Mouse (Mus musculus) embryonic facial prominence, embryonic 15.5 days (tissue): ENCODE measurements at regions not wholly inside any gene's neighbourhood (a gene's known extent, or its start where the extent isn't known, plus 50 kb on each side); places are given as distances from the start of the nearest gene placed in this dataset.

ENCODE experiments used
- ATAC-seq: fragments of 200-750 bp; cut with Nextera tagmentation; 2 replicates; pipeline ENCODE4 v1.8.0; 2017; ENCODE audit warnings: low read depth, moderate TSS enrichment; ENCODE audit not compliant: insufficient number of reproducible peaks, low FRiP score, low TSS enrichment
- H3K27ac ChIP-seq: fragments of 300-500 bp; sonication (generic); replicated peaks from 2 replicates; pipeline ENCODE4 v1.5.1; 2015; ENCODE audit warnings: mild to moderate bottlenecking, inconsistent platforms
- H3K27me3 ChIP-seq: fragments of 300-500 bp; sonication (generic); 2 replicates; pipeline ENCODE4 v1.6.1; 2015; ENCODE audit warnings: inconsistent platforms
- H3K36me3 ChIP-seq: fragments of 300-500 bp; sonication (generic); 2 replicates; pipeline ENCODE4 v1.6.1; 2015; ENCODE audit warnings: mild to moderate bottlenecking, inconsistent platforms
- H3K4me1 ChIP-seq: fragments of 300-500 bp; sonication (generic); 2 replicates; pipeline ENCODE4 v1.6.1; 2015; ENCODE audit warnings: inconsistent platforms
- H3K4me2 ChIP-seq: fragments of 300-500 bp; sonication (generic); replicated peaks from 2 replicates; pipeline ENCODE4 v1.6.1; 2015; ENCODE audit warnings: mild to moderate bottlenecking, inconsistent platforms
- H3K4me3 ChIP-seq: fragments of 300-500 bp; sonication (generic); replicated peaks from 2 replicates; pipeline ENCODE4 v1.5.1; 2015; ENCODE audit warnings: mild to moderate bottlenecking, inconsistent platforms
- H3K9ac ChIP-seq: fragments of 300-500 bp; sonication (generic); 2 replicates; pipeline ENCODE4 v1.6.1; 2015; ENCODE audit warnings: inconsistent platforms
- H3K9me3 ChIP-seq: fragments of 300-500 bp; sonication (generic); replicated peaks from 2 replicates; pipeline ENCODE4 v1.6.1; 2016; ENCODE audit warnings: inconsistent platforms
- WGBS: fragments of 180-500 bp; shearing (Covaris S2); methylation state at CpG from one replicate; pipeline ENCODE4 v1.1.7; 2015; 5-methylcytosine and 5-hydroxymethylcytosine counted together

DNA sequence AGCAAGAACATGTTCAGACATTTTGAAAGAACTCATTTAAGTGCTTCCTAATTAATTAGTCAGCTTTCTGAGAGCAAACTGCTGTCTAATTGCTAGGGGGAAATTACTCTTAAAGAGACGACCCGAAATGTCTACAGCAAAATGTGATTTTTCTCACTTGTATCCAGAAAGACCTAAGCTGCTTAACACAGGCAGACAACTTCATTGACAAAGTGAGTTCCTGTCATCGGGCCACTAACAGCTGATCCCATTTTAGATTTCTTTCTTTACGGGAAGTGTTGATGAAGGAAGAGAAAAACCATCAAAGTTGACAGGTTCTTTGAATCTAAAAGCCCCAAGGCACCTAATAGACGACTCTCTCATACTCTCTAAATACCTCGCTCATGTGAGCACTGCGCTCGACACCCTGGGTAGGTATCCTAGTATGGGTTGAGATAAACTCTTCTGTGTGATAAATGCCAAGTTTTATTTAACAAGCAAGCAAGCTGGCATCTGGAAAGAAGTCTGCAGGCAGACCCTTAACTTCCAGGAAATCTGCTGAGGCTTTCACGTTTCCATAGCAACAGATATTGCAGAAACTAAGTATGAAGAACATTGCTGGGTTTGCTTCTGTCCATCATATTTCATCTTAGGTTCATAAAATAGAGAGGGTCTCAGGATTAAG lies 112.5 kb upstream of the Plxnc1 start:
- Histone ChIP-seq H3K4me3 (no peak overlapping the region), H3K9ac (no peak overlapping the region), H3K9me3 (no peaks in the 10 kb centered on the region), H3K4me1 (no peaks in the 10 kb centered on the region), H3K4me2 (no peak overlapping the region), H3K36me3 (no peaks in the 10 kb centered on the region), H3K27me3 (no peaks in the 10 kb centered on the region), H3K27ac (no peak overlapping the region)
- WGBS, result 55% methylated on average over 9 of the region's 9 CpGs
- ATAC-seq, result no peak

DNA sequence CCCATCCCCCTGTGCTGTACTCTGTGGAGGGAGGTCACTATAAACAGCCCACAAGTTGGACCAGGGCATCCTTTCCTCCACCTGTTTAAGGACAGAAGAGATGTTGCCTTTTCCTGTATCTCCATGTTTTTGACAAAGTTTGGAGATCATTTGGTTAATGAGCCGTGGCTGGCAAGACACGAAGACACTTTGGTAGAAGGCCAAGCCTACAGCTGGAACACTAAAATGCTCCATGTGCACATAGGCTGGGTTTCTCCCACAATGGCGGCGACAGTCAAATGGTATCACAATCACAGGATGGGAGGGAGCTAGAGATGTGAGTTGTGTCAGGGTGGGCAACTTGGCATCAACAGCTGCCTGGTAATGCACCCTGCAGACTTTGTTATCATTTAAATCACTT lies 111.9 kb upstream of the Plxnc1 start:
- Histone ChIP-seq H3K36me3 (no peaks in the 10 kb centered on the region), H3K4me2 (no peak overlapping the region), H3K9ac (no peak overlapping the region), H3K27ac (no peak overlapping the region), H3K4me3 (no peak overlapping the region), H3K9me3 (no peaks in the 10 kb centered on the region), H3K4me1 (no peaks in the 10 kb centered on the region), H3K27me3 (no peaks in the 10 kb centered on the region)
- 65% methylated on average over 4 of the region's 4 CpGs for WGBS
- ATAC-seq, result no peak

DNA sequence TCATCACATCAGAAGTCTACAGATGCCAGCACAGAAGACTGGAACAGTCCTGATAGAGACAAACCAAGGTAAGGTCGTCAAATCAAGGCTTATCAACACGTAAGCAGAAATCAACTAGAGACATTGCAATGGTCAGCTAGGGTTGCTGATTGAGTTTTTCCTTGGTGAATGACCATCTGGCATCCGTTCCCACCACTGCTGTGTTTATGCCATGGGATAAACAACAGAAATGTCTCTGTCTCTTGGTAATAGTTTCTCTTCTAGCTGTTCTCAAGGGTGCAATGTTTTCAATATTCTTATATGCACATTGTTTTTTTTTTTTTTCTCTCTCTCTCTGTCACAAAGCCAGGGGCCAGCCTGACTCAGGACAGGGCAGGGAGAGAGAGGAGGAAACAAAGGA lies 110.2 kb upstream of the Plxnc1 start:
- Histone ChIP-seq H3K9me3 (no peaks in the 10 kb centered on the region), H3K4me2 (no peak overlapping the region), H3K36me3 (no peaks in the 10 kb centered on the region), H3K9ac (no peak overlapping the region), H3K27ac (no peak overlapping the region), H3K4me3 (no peak overlapping the region), H3K4me1 (no peaks in the 10 kb centered on the region), H3K27me3 (no peaks in the 10 kb centered on the region)
- 90% methylated on average over 3 of the region's 3 CpGs for WGBS
- ATAC-seq, result no peak

DNA sequence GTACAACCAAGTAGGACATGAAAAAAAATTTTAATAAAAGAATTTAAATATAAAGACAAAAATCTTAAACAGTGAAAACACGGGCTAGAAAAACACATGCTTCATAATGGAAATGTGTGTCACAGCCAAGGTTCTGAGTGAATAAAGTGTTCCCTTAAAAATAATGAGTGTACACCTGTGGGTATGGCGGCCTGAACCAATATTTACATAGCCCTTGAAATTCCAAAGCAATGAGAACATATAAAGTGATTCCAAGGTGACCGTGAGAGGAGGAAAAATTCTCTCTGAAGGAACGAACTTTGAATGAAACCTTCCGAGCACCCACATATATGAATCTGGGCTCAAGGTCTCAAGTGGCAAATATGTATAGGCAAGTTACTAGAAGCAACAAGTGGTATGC lies 104.2 kb upstream of the Plxnc1 start:
- ATAC-seq, result no peak
- Histone ChIP-seq H3K27ac (no peak overlapping the region), H3K36me3 (no peaks in the 10 kb centered on the region), H3K9ac (no peak overlapping the region), H3K27me3 (no peaks in the 10 kb centered on the region), H3K4me2 (no peak overlapping the region), H3K4me1 (no peaks in the 10 kb centered on the region), H3K9me3 (no peaks in the 10 kb centered on the region), H3K4me3 (no peak overlapping the region)
- WGBS, result 82% methylated on average over 5 of the region's 5 CpGs

DNA sequence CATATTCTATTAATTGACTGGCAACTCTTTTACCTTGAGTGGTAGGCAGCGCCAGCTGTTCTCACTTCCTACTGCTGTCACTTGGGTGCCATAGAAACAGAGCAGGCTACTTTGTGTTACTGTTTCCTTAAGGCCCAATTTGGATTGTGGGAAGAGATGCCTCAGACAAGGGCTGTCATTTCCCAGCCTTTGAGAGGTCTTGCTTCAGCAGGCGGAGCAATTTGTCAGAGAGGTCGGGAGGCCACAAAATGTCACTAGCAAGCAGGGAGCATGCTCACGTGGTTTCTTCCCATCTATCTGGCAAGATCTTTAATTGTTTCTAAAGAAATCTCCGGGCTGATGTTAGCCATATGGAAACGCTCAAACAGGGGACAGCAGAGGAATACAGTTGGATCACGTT lies 99.3 kb upstream of the Plxnc1 start:
- Histone ChIP-seq H3K4me2 (no peak overlapping the region), H3K27me3 (no peaks in the 10 kb centered on the region), H3K4me3 (no peak overlapping the region), H3K27ac (no peak overlapping the region), H3K36me3 (no peaks in the 10 kb centered on the region), H3K9ac (no peak overlapping the region), H3K9me3 (no peaks in the 10 kb centered on the region), H3K4me1 (0 out of 2 replicates have a peak, but pooled peaks cover 9% of the 10 kb centered on the region)
- 24% methylated on average over 7 of the region's 7 CpGs for WGBS
- no peak for ATAC-seq

DNA sequence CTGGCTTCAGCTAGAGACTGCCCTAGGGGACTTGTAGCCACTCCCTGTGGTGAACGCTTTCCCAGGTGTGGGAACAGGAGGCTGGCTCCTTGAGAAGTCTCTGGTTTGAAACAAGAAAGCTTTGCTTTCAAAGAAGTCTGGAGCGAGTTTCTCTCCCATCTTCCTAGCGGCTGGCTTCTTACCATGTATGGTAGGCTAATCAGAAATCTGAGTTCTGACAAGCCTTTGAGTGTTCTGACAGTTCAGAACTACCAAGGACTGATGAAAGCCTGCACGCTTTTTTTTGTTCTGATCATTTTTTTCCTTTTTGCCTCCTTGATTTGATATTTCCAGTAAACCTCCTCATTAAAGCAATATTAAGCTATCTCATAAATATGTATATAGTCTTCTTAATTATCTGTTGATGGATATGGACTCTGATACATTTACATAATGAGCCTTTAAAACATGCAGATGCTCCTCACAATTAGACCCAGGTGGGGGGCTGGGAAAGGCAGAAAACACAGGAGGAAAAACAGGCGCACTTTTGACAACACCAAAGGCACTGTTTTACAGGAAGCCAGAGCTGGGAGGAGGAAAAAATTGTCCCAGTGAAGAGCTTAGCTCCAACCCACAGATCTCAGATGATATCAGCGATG lies 95.7 kb upstream of the Plxnc1 start:
- no peaks in the 10 kb centered on the region for H3K9me3 ChIP-seq
- no peak overlapping the region for H3K4me3 ChIP-seq
- no peaks in the 10 kb centered on the region for H3K27me3 ChIP-seq
- no peak overlapping the region for H3K4me2 ChIP-seq
- H3K9ac ChIP-seq, result no peak overlapping the region
- H3K36me3 ChIP-seq, result no peaks in the 10 kb centered on the region
- WGBS, result 34% methylated on average over 6 of the region's 6 CpGs
- H3K4me1 ChIP-seq, result peaks cover 11% of the 10 kb centered on the region; the same call in 1 of the 2 replicates
- no peak overlapping the region for H3K27ac ChIP-seq
- ATAC-seq, result no peak

DNA sequence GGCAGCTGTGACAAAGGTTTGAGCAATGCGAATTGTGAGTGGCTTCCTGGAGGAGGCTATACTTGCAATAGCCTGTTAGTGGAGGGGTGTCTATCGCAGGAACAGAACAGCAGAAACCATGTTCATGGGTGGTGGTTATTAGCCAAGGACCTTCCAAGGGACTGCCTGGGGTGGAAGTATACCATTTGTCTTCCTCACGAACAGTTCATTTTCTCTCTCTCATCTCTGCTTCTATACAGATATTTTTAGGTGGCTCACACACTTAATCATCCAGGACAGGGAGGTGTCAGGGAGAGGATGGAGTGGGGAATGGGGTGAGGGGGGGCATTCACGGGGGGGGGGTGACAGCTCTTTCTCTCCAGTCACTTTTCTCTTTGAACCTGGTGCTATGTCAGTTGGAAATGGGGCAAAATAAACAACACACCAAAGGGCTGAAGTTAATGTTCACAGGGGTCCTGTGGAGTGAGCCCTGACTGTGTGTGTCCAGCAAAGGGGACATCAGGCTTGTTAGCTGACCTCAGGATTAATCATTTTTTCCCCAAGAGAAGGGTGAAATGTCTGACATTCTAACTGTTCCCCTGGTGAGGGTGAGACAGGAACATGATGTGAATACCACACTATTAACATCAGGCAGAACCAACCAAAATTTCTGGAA lies 91.5 kb upstream of the Plxnc1 start:
- no peak overlapping the region for H3K4me2 ChIP-seq
- H3K9ac ChIP-seq, result no peak overlapping the region
- H3K9me3 ChIP-seq, result no peaks in the 10 kb centered on the region
- peaks cover 16% of the 10 kb centered on the region; the same call in 1 of the 2 replicates for H3K4me1 ChIP-seq
- ATAC-seq, result no peak
- no peaks in the 10 kb centered on the region for H3K27me3 ChIP-seq
- H3K36me3 ChIP-seq, result no peaks in the 10 kb centered on the region
- WGBS, result 75% methylated on average over 4 of the region's 4 CpGs
- no peak overlapping the region for H3K4me3 ChIP-seq
- H3K27ac ChIP-seq, result no peak overlapping the region

DNA sequence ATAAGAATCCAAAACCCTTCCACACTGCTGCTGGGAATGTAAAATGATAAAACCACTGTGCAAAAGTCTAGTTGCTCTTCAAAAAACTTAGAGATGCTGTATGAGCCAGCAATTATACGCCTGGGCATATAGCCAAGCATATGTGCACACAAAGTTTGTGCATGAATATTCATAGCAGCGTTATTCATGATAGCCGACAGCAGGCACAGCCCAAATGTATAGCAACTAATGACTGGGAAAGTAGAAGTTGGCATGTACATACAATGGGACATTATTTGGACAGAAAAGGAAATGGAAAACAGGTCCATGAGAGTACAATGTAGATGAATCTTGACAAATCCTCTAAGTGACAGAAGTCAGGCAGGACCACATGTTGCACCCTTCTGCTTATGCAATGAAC lies 90.7 kb upstream of the Plxnc1 start:
- H3K4me1 ChIP-seq, result peaks cover 13% of the 10 kb centered on the region; the same call in 1 of the 2 replicates
- no peaks in the 10 kb centered on the region for H3K9me3 ChIP-seq
- H3K4me3 ChIP-seq, result no peak overlapping the region
- no peak overlapping the region for H3K27ac ChIP-seq
- WGBS, result 36% methylated on average over 3 of the region's 3 CpGs
- H3K4me2 ChIP-seq, result no peak overlapping the region
- no peaks in the 10 kb centered on the region for H3K36me3 ChIP-seq
- ATAC-seq, result no peak
- no peaks in the 10 kb centered on the region for H3K27me3 ChIP-seq
- H3K9ac ChIP-seq, result no peak overlapping the region

DNA sequence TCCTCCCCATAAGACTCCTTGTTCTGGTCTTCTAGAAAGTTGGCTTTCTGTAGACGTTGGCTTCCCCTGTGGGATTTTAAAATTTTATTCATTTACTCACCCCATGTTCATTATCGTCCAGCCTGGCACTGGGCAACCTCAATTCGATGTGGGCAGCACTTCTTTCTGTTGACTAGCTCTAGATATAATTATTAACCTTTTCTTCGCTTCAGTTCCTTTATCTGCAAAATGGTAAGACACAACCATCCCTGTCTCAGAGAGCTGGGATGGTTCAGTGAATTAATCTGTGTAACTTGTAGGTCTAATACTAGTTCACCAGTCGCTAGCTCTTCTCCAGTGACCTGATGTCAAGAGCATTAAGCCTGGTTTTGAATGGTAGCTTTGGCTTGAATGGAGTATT lies 89.9 kb upstream of the Plxnc1 start:
- H3K9ac ChIP-seq, result no peak overlapping the region
- ATAC-seq, result no peak
- peaks cover 10% of the 10 kb centered on the region; the same call in 1 of the 2 replicates for H3K4me1 ChIP-seq
- H3K9me3 ChIP-seq, result no peaks in the 10 kb centered on the region
- no peak overlapping the region for H3K4me3 ChIP-seq
- no peak overlapping the region for H3K27ac ChIP-seq
- WGBS, result 83% methylated on average over 5 of the region's 5 CpGs
- no peaks in the 10 kb centered on the region for H3K27me3 ChIP-seq
- H3K4me2 ChIP-seq, result no peak overlapping the region
- H3K36me3 ChIP-seq, result no peaks in the 10 kb centered on the region

DNA sequence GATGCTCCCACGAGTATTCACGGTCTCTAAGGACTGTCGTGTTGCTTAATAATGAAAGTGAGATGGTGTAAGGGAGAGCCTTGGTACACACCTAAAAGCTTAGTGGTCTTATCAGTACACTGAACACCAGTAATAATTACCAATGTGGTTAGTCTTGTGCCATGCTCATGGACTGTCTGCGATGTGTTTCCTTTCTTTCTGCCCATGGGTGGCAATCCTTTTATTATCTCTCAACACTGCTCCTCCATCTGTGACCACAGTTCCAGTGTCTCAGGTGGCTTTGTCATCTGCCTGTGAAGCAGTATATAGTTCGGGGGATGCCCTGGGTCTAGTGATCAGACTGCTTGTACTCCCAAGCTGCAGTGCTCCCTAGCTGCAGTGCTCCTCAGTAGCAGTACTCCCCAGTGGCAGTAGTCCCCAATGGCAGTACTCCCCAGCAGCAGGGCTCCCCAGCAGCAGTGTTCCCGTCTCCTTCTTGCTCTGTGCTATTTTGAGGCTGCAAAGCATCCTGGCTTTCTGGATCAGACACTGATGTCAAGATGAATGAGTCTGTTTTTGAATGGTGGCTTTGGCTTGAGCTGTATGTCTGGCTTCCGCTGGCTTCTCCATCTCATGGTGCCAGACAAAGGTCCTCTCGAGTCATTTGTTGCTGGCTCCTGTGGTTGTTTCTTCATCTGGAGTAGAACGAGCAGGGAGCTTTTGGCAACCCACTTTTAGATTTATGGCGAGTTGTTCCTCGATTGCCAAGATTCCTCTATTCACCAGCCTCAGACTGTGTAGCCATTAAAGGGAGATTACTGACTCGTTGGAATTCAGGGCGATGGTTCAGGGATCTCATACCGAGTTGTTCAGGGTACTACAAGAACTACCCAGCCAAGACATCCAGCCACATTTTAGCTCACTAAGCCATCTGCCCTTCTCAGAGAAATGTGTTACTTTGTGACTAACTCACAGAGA lies 88.4 kb upstream of the Plxnc1 start:
- WGBS, result 77% methylated on average over 14 of the region's 14 CpGs
- no peaks in the 10 kb centered on the region for H3K27me3 ChIP-seq
- ATAC-seq, result no peak
- H3K9me3 ChIP-seq, result no peaks in the 10 kb centered on the region
- no peak overlapping the region for H3K4me2 ChIP-seq
- no peak overlapping the region for H3K9ac ChIP-seq
- H3K4me3 ChIP-seq, result no peak overlapping the region
- no peaks in the 10 kb centered on the region for H3K36me3 ChIP-seq
- peaks cover 17% of the 10 kb centered on the region; the same call in 1 of the 2 replicates for H3K4me1 ChIP-seq
- no peak overlapping the region for H3K27ac ChIP-seq

DNA sequence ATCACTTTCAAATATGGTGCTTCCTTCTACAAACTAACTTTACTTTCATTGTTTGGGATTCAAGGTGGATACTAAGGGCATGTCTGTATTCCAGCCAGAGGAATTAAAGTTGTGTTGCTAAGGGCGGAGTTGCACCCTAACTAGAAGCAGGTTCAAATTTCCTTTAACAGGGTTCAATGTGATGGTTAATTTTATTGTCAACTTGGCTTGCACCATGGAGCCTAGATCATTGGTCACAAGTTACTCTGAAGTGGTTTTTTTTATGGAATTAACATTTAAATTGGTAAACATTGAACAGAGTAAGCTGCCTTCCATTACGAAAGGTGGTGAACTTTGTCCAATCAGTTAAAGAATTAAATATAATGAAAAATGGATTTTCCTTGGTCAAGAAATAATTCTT lies 86.7 kb upstream of the Plxnc1 start:
- ATAC-seq, result no peak
- 88% methylated on average over 2 of the region's 2 CpGs for WGBS
- Histone ChIP-seq H3K4me3 (no peak overlapping the region), H3K4me2 (no peak overlapping the region), H3K4me1 (peaks cover 17% of the 10 kb centered on the region; the same call in 1 of the 2 replicates), H3K9me3 (no peaks in the 10 kb centered on the region), H3K36me3 (no peaks in the 10 kb centered on the region), H3K27me3 (no peaks in the 10 kb centered on the region), H3K27ac (no peak overlapping the region), H3K9ac (no peak overlapping the region)
